In the genomic region with DNA sequence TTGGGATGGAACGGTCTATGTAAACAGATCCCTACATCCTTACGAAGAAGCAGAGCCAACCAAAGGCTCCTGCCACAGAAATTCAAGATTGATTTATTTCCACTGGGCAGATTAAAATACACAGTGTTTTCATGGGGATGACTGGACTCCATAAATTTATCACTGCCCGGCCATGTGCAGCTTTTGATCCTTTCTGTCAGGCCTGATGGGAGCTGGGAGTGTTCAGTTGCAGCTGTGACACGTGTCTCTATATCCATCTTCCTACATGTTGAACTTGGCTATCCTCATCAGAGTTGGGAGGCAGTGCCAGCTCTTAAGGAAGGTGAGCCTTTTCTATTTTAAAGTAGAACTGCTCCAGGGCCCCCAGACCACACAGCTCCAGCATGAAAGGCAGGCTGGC, we compare ENCODE assay signal across 15 mouse cellular contexts.
DNase-seq lines count a peak whose midpoint lies in the region; ATAC-seq and TF ChIP-seq lines count a peak whose summit lies in the region.
"Had no signal": no experiment of that assay in that cellular context is flagged by ENCODE, and none has a peak within 500 bp of the region (broad histone marks: within the 10 kb centered on the region; RNA-seq: fewer than 3 reads in every experiment).

No protein-coding gene starts in this region.

- H3K27ac ChIP-seq in heart, embryonic 16.5 days (ENCODE audit: low read length): peak overlapping the region; percentile 26; the same call in 1 of the 2 replicates
- peak overlapping the region; percentile 58; the same call in 1 of the 2 replicates for H3K27ac ChIP-seq in lung, embryonic 14.5 days (ENCODE audit: low read depth)
- H3K27ac ChIP-seq in limb, embryonic 13.5 days: peak overlapping the region; percentile 84
- no peak overlapping the region for H3K27ac ChIP-seq in midbrain, embryonic 14.5 days (replicated peaks; ENCODE audit: low read depth, low read length)
- no peak overlapping the region for H3K27ac ChIP-seq in hindbrain, embryonic 11.5 days (ENCODE audit: low read depth, low read length)
- H3K27ac ChIP-seq: forebrain, embryonic 12.5 days; heart, embryonic 10.5 days; hindbrain, embryonic 13.5 days; midbrain, embryonic 13.5 days had no signal

- TF ChIP-seq CTCF in lung, embryonic 14.5 days (IDR thresholded peaks at IDR 0.05; ENCODE audit: low read depth): no peak
- TF ChIP-seq CTCF in lung, adult 2 months (IDR thresholded peaks at IDR 0.05; ENCODE audit: insufficient read depth, low read length): no peak

- no peak for TF ChIP-seq POLR2A in lung, adult 2 months (IDR thresholded peaks at IDR 0.05; ENCODE audit: borderline replicate concordance, extremely low read depth, low read depth, low read length)

- no peaks in the 10 kb centered on the region for H3K27me3 ChIP-seq in heart, embryonic 16.5 days (ENCODE audit: control insufficient read depth, insufficient read depth, low read length)
- H3K27me3 ChIP-seq in lung, embryonic 14.5 days (ENCODE audit: insufficient read depth, low read length): no peaks in the 10 kb centered on the region
- no peaks in the 10 kb centered on the region for H3K27me3 ChIP-seq in limb, embryonic 13.5 days
- no peaks in the 10 kb centered on the region for H3K27me3 ChIP-seq in midbrain, embryonic 14.5 days (ENCODE audit: control insufficient read depth, insufficient read depth, low read length)
- H3K27me3 ChIP-seq in hindbrain, embryonic 11.5 days (ENCODE audit: control insufficient read depth, insufficient read depth, low read length): no peaks in the 10 kb centered on the region
- H3K27me3 ChIP-seq: forebrain, embryonic 12.5 days; hindbrain, embryonic 13.5 days had no signal

- H3K4me1 ChIP-seq in heart, embryonic 16.5 days (ENCODE audit: control insufficient read depth, insufficient read depth, low read length): no peaks in the 10 kb centered on the region
- H3K4me1 ChIP-seq in lung, embryonic 14.5 days (ENCODE audit: insufficient read depth): peaks cover 15% of the 10 kb centered on the region; the same call in 1 of the 2 replicates
- no peaks in the 10 kb centered on the region; the same call in 1 of the 2 replicates for H3K4me1 ChIP-seq in lung, adult 2 months (ENCODE audit: control insufficient read depth, insufficient read depth, low read length)
- H3K4me1 ChIP-seq in limb, embryonic 13.5 days: peaks cover 9% of the 10 kb centered on the region
- no peaks in the 10 kb centered on the region for H3K4me1 ChIP-seq in midbrain, embryonic 14.5 days (ENCODE audit: control insufficient read depth, insufficient read depth, low read length)
- H3K4me1 ChIP-seq in hindbrain, embryonic 11.5 days (replicated peaks; ENCODE audit: control insufficient read depth, insufficient read depth, low read length): no peaks in the 10 kb centered on the region
- H3K4me1 ChIP-seq: forebrain, embryonic 12.5 days; hindbrain, embryonic 13.5 days; midbrain, embryonic 13.5 days had no signal

- WGBS in heart, embryonic 16.5 days: 66% methylated on average over 4 of the region's 4 CpGs
- WGBS in lung, embryonic 14.5 days: 29% methylated on average over 4 of the region's 4 CpGs
- 60% methylated on average over 4 of the region's 4 CpGs for WGBS in lung, adult 2 months
- 44% methylated on average over 4 of the region's 4 CpGs for WGBS in limb, embryonic 13.5 days
- WGBS in midbrain, embryonic 14.5 days: 83% methylated on average over 4 of the region's 4 CpGs
- WGBS in hindbrain, embryonic 11.5 days: 80% methylated on average over 4 of the region's 4 CpGs

- DNase-seq in heart, adult 18-20 months: no peak
- peak; percentile 57 for DNase-seq in lung, embryonic 14.5 days
- DNase-seq in lung, adult 2 months: no peak
- DNase-seq in midbrain, embryonic 14.5 days: no peak
- DNase-seq in hindbrain, embryonic 11.5 days (ENCODE audit: low spot score): no peak
- DNase-seq: adrenal gland, postnatal 25 days; cerebellum, adult 18-20 months; gastrocnemius, postnatal 14 days had no signal

- no peaks in the 10 kb centered on the region for H3K36me3 ChIP-seq in heart, embryonic 16.5 days (ENCODE audit: control insufficient read depth, insufficient read depth)
- H3K36me3 ChIP-seq in lung, embryonic 14.5 days (ENCODE audit: insufficient read depth): no peaks in the 10 kb centered on the region
- no peaks in the 10 kb centered on the region for H3K36me3 ChIP-seq in limb, embryonic 13.5 days
- no peaks in the 10 kb centered on the region for H3K36me3 ChIP-seq in midbrain, embryonic 14.5 days (ENCODE audit: control insufficient read depth, insufficient read depth, low read length)
- H3K36me3 ChIP-seq in hindbrain, embryonic 11.5 days (ENCODE audit: control insufficient read depth, insufficient read depth, low read length): no peaks in the 10 kb centered on the region
- H3K36me3 ChIP-seq: forebrain, embryonic 12.5 days; heart, embryonic 10.5 days; hindbrain, embryonic 13.5 days; midbrain, embryonic 13.5 days had no signal

- H3K4me2 ChIP-seq in heart, embryonic 16.5 days (ENCODE audit: low read depth, low read length): no peak overlapping the region
- no peak overlapping the region for H3K4me2 ChIP-seq in lung, embryonic 14.5 days
- H3K4me2 ChIP-seq in limb, embryonic 13.5 days (replicated peaks): peak overlapping the region; percentile 23; the same call in 1 of the 2 replicates
- H3K4me2 ChIP-seq in midbrain, embryonic 14.5 days (ENCODE audit: low read length): no peak overlapping the region
- no peak overlapping the region for H3K4me2 ChIP-seq in hindbrain, embryonic 11.5 days (replicated peaks; ENCODE audit: low read depth, low read length)
- H3K4me2 ChIP-seq: forebrain, embryonic 12.5 days; hindbrain, embryonic 13.5 days; midbrain, embryonic 13.5 days had no signal

- no peak overlapping the region for H3K9ac ChIP-seq in heart, embryonic 16.5 days (ENCODE audit: low read length)
- no peak overlapping the region for H3K9ac ChIP-seq in lung, embryonic 14.5 days
- no peak overlapping the region for H3K9ac ChIP-seq in limb, embryonic 13.5 days
- H3K9ac ChIP-seq in midbrain, embryonic 14.5 days (replicated peaks; ENCODE audit: low read length): no peak overlapping the region
- H3K9ac ChIP-seq in hindbrain, embryonic 11.5 days (ENCODE audit: low read depth, low read length): no peak overlapping the region
- H3K9ac ChIP-seq: forebrain, embryonic 12.5 days; hindbrain, embryonic 13.5 days; midbrain, embryonic 13.5 days had no signal

- H3K9me3 ChIP-seq in heart, embryonic 16.5 days (replicated peaks; ENCODE audit: control insufficient read depth, low read length): no peaks in the 10 kb centered on the region
- no peaks in the 10 kb centered on the region for H3K9me3 ChIP-seq in lung, embryonic 14.5 days (ENCODE audit: low read depth, low read length)
- H3K9me3 ChIP-seq in limb, embryonic 13.5 days: no peaks in the 10 kb centered on the region
- H3K9me3 ChIP-seq in midbrain, embryonic 14.5 days (ENCODE audit: control insufficient read depth, low read length): no peaks in the 10 kb centered on the region
- no peaks in the 10 kb centered on the region for H3K9me3 ChIP-seq in hindbrain, embryonic 11.5 days (ENCODE audit: control insufficient read depth, low read length)
- H3K9me3 ChIP-seq: forebrain, embryonic 12.5 days; heart, embryonic 10.5 days; hindbrain, embryonic 13.5 days; midbrain, embryonic 13.5 days had no signal

- H3K4me3 ChIP-seq in heart, embryonic 16.5 days (ENCODE audit: low read length): no peak overlapping the region
- H3K4me3 ChIP-seq in lung, embryonic 14.5 days (ENCODE audit: low read depth, low read length): no peak overlapping the region
- H3K4me3 ChIP-seq in lung, adult 2 months (replicated peaks; ENCODE audit: extremely low read depth, low read depth, low read length): no peak overlapping the region
- no peak overlapping the region for H3K4me3 ChIP-seq in limb, embryonic 13.5 days
- H3K4me3 ChIP-seq in midbrain, embryonic 14.5 days (replicated peaks; ENCODE audit: low read depth, low read length): no peak overlapping the region
- no peak overlapping the region for H3K4me3 ChIP-seq in hindbrain, embryonic 11.5 days (ENCODE audit: low read depth, low read length)
- H3K4me3 ChIP-seq: forebrain, embryonic 12.5 days; heart, embryonic 10.5 days; hindbrain, embryonic 13.5 days; midbrain, embryonic 13.5 days had no signal

- 0 out of 2 replicates have a peak, but pooled peaks have one; percentile 32 for ATAC-seq in heart, embryonic 16.5 days (replicated peaks; ENCODE audit: extremely low read depth, insufficient read depth, low FRiP score)
- ATAC-seq in lung, embryonic 14.5 days (ENCODE audit: insufficient read depth): peak; percentile 57
- peak; percentile 73 for ATAC-seq in limb, embryonic 13.5 days (ENCODE audit: low FRiP score, low read depth)
- no peak for ATAC-seq in midbrain, embryonic 14.5 days (ENCODE audit: low FRiP score, low TSS enrichment)
- no peak for ATAC-seq in hindbrain, embryonic 11.5 days (ENCODE audit: low FRiP score)
- ATAC-seq: intestine, embryonic 16.5 days; midbrain, embryonic 13.5 days had no signal

Comparison
In these comparisons a context has a peak if more than half of its experiments do, and no peak if none do; other contexts are left out.
1. ATAC-seq: peak in heart, embryonic 16.5 days (single experiment), lung, embryonic 14.5 days (single experiment) and limb, embryonic 13.5 days (single experiment); none in midbrain, embryonic 14.5 days (single experiment) and hindbrain, embryonic 11.5 days (single experiment).
2. H3K27ac ChIP-seq: peak in heart, embryonic 16.5 days (single experiment), lung, embryonic 14.5 days (single experiment) and limb, embryonic 13.5 days (single experiment); none in midbrain, embryonic 14.5 days (single experiment) and hindbrain, embryonic 11.5 days (single experiment).